Mouse (Mus musculus) right cerebral cortex, adult 2 months (tissue): ENCODE measurements at regions not wholly inside any gene's neighbourhood (a gene's known extent, or its start where the extent isn't known, plus 50 kb on each side); places are given as distances from the start of the nearest gene placed in this dataset.

Experiments used
- DNase-seq, 2 experiments: peaks; one replicate each; pipeline ENCODE4 v3.0.0; 2021 to 2022; ENCODE audit warnings: low spot score in 2 of 2

DNA sequence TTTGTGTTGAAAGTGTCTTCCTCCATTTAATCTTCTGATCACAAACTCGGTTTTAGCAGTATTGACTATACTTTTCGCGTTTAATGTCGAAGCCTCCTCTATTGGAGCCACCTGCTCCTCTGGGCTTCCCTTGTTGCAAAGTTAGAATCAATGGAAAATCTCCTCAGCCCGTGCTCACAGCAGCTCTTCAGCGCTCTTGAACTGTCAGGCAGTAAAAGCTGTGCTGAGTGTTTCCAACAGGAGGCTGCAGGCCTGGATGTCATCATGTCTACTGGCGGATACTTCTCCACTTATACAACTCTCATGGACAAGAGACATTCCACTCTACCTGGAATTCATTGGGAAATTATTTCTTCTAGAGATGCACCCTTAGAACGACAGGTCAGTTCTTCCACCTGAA is 380.4 kb upstream of the Crim1 start:
- DNase-seq: no peak

DNA sequence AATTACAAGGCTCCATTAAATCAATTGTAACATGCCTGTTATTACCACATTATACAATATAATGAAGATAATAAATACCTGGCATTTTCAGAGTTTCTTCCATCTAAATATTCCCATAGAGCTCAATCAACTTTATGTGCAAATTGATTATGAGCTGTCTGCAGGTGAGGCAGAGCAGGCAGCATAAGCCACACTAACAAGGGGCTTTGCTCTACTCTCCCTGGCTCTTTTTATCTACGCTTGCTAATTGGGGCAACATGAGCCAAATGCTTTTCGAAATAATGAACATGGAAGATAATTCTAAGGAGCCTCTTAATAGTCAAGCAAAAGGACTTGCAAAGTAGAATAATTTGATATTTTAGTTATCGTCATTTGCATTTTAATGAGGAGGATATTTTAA is 356.1 kb upstream of the Crim1 start:
- no peak for DNase-seq

DNA sequence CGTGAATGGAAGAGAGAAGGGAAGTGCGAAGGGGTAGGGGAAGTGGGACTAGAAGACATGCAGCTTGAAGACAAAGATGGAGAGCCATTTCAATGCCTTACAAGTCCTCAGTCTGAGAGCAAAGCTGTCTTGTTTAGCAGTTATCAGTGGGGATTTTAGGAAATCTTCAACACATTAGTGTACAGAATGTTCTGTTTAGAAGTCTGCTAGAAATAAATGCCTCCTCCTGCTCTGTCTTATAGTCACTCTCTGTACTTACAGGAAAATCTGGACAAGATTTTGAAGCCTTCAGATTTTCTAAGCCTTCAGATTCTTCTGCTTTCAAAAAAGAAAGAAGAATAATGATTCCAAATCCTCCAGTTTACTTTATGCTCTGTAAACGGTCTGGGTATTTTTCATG is 325.6 kb upstream of the Crim1 start:
- DNase-seq: no peak

DNA sequence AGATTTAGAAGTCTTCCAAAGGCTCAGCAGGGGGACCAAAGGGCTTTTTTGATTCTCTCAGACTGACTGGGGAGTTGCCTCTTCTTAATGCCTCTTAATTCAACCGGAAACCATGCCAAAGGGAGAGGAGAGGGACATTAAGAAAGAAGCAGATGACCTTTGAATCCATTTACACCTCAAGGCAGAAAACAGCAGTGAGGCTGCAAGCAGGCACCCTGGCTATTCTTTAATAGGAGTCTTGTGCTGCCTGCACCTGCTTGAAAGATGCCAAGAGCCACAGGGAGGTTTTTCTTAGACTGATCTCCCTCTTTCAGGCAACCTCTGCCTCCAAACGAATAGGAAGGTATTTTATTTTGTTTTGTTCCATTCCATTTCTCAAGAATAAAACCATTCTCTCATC is 323.0 kb upstream of the Crim1 start:
- no peak for DNase-seq

DNA sequence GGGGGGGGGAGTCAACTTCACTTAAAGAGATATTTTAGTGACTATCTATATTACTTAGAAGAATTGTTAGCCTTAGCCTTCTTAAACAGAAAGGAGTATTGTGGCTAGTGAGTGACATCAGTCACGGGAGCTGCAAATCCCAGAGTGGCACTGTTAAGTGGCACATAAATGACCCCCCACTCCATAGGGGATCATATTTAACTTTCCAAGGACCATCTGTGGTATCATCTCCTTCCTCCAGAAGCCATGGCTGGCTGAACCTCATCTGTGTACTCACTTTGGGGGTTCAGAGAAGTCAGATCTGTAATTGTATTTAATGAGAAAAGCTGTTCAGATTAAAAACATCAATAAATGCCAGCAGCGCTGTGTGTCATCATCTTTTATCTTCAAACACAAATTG is 314.9 kb upstream of the Crim1 start:
- no peak for DNase-seq

DNA sequence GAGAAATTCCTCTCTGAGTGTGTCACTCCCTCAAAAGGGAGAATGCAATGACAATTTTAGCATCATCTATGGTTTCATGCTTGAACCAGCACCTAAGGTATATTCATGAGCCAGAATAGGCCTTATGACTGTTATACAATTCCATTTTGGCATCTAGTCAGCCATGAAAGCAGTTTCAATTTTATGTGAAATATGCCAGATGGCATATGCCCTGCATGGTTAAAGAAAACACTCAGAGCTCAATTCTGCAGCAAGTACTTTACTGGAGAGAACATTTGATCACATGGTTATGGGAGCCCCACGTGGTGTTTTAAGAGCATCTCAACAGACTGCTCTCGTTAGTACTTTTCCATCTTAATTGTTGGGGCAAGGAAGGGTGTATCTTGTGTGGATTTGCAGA is 310.9 kb upstream of the Crim1 start:
- DNase-seq: peak; percentile 6 to 28

DNA sequence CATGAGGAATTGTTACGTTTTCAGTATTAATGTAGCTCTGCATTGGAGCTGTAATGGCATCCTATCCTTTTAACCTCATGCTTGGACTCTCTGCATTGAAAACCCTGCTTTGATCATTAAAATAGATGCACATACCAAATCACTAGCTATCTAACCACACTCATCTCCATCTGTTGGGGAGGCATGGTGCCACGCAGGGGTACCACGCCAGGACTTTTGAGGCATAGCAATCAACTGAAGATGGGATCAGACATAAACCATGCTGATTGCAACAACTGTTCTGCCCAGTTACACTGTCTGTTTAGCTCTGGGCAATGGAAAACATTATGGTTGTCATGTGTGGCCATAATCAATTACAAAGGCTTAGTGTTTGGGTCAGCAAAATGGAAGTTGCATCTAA is 295.6 kb upstream of the Crim1 start:
- no peak for DNase-seq

DNA sequence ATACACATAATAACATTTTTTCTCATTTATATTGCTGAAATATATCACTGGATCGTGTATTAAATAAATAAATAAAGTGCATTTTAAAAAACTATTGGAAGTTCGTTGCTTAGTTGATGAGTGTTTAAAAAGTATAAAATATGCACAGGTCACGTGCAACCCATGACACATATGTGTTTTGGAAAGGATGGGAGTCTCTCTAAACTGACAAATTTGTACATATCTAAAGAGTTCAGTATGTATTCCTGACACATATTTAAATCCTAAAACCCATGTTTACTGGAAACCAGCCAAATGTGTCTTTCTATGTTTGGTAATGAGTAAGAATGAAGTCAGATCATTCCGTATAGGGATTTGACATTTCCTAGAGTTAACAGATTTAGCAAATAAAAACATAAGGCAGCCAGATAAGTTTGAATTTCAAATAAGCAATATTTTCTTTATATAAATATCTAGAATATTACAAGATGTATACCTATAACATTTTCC is 286.0 kb upstream of the Crim1 start:
- DNase-seq: no peak

DNA sequence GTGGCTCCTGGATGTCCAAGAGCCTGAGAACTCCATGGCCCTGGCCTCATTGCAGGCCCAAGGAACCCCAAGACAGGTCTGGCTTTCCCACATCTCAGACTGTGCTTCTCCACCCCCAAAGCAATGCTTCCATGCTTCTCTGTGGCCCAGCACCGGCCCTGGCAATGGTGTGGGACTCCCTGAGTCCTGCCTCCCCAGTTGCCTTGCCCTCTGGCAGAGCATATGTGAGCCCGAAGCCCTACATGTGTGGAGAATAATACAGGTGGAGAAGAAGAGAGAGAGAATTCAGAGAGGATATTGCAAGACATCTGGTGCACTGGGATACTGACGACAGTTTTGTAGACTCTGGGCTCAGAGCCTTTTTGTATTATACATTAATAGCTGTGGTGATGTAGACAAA is 269.8 kb upstream of the Crim1 start:
- DNase-seq: no peak

DNA sequence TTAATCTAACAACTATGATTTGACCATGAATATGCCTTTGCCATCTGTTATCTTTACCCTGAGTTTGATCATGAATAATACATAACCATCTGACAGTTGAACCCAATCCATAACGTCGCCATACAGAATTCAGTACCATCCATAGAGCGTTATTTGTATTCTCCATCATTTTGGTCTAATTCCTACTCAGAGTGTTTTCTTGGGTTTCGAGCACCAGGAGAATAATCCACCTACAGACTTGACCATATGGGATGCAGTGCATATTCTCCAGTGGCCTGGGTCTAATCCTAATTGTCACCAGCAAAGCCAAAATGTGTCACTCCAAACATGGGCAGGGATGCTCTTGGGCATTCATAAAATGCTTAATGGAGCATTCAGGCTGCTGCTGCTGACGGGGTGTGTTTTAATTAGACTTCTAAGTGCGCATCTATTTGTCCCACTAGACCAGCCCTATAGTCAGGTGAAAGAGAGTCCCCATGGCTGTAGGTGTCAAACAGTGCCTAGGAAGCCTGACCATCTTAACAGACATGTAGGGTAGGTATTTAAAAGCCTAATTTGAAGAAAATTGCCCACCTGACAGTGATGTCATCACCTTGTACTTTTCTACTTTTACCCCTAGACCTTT is 269.0 kb upstream of the Crim1 start:
- DNase-seq: no peak

DNA sequence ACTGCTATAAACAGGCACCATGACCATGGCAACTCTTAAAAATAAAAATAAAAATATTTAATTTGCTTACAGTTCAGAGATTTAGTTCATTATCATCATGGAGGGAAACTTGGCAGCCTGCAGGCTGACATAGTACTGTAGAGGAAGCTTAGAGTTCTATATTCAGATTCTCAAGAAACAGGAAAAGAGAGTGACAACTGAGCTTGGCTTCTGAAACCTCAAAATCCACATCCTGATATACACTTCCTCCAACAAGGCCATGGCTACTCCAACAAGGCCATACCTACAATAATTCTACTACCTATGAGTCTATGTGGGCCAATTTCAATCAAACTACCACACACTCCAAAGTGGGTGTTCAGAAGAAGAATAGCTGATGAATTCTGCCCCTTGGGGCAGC is 266.9 kb upstream of the Crim1 start:
- DNase-seq: no peak

DNA sequence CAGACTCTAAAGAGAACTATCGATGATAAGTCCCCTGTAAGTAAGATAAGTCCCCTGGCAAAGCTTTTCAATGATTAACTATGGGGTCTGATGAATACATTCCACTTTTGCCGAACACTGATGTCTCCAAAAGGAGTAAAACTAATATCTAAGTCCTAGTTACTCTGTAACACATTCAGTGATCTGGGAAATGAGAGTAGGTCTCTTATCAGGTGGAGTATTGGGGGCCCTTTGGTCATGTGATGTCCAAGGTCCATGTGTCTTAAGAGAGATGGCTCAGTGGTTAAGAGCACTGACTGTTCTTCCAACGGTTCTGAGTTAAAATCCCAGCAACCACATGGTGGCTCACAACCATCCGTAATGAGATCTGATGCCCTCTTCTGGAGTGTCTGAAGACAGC is 242.0 kb upstream of the Crim1 start:
- no peak for DNase-seq

DNA sequence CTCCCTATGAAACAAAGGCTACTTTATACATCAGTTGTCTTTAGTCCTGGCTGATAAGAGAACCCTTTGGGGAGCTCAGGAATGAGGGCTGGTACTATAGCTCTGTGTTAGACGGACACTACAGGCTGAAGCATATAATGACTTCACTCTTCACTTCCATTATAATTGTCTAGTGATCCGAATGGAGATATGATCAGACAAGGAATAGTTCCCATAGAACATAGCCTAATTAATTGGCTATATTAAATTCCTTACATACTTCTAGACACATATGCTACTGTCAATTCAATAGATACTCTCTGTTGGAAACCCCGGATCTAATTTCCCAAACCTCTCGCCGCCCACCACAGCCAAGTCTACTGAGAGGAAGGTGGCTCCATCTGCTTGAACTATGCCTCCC is 238.8 kb upstream of the Crim1 start:
- no peak for DNase-seq

DNA sequence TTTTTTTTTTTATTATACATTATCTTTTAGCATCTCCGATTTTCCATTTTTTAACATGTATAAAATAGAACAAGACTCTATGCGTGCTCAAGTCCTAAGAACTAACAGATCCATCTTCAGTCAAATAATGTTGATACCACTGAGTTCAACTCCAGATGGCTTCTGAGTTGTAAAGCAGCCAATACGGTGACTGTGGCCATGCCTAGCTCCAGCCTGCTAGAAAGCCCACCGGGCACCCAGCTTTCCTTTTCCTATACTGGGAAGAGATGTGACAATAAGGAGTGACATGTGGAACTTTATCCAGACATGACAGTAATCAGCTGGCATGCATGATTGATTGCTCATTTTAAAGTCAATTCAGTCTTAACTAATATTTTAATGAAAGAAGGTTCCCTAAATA is 236.7 kb upstream of the Crim1 start:
- no peak for DNase-seq

DNA sequence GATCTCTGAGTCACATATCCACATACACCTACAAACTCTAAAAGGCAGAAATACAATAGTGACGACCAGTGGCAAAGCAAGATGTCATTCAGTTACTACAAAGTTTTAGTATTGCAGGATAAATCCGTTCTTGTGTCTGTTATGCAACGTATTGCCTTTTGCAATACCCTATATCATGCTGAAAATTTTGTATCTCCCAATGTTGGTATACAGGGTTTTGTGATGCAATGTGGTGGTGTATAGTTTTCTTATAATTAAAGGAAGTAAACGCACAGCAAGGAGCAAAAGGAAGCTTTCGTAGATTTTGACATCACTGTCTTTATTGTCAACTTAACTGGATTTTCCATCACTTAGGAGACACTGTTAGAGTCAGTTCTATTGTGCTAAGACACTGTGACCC is 231.5 kb upstream of the Crim1 start:
- no peak for DNase-seq

DNA sequence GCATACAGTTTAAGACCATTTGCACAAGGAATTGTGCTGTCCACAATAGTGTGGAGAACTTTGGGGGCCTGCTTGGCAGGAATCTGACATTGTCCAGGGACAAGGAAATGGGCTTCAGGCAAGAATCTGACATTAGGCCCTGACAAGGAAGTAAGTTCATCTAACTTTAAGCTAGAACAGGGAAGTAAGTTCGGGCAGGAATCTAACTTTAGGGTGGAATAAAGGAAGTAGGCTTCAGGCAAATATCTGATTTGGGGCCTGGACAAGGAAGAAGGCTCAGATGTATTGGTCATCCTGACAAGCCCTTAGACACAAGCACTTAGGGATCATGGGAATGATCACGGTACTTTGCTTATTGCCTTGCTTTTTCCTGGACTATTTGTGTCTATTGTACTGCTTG is 230.9 kb upstream of the Crim1 start:
- no peak for DNase-seq
